Mouse (Mus musculus) CH12.LX (cell line): ENCODE measurements around the gene 1700025C18Rik. TPM values are rescaled to one million over a fixed set of nuclear protein-coding genes. Genes with fewer than 3 reads are reported as not detected.

Experiments used
- DNase-seq: peaks from one replicate; pipeline ENCODE4 v3.0.0-alpha.2; 2013; ENCODE audit errors: extremely low read depth
- H3K27ac ChIP-seq: 2 replicates; pipeline ENCODE4 v1.5.1; 2012; ENCODE audit warnings: low read depth, mild to moderate bottlenecking, control low read depth, moderate library complexity; ENCODE audit not compliant: insufficient read depth
- H3K27me3 ChIP-seq: replicated peaks from 2 replicates; pipeline ENCODE3; 2012; ENCODE audit warnings: inconsistent platforms
- H3K36me3 ChIP-seq, 2 experiments: replicated peaks in 1 of 2; 2 replicates each; pipeline versions ENCODE3 to v1.6.1; 2012; ENCODE audit warnings: inconsistent platforms in 1 of 2, low read length in 1 of 2, mild to moderate bottlenecking in 1 of 2, mixed read lengths in 1 of 2, moderate library complexity in 1 of 2; ENCODE audit not compliant: control insufficient read depth in 1 of 2, insufficient read depth in 1 of 2
- H3K4me1 ChIP-seq, 2 experiments: 2 replicates each; pipeline ENCODE4 v1.6.1; 2012; ENCODE audit warnings: inconsistent platforms in 1 of 2, moderate library complexity in 1 of 2; ENCODE audit not compliant: insufficient read depth in 2 of 2, control insufficient read depth in 1 of 2
- H3K4me2 ChIP-seq: 2 replicates; pipeline ENCODE4 v1.6.1; 2012; ENCODE audit warnings: low read depth, mild to moderate bottlenecking, control low read depth; ENCODE audit not compliant: poor library complexity, insufficient read depth, severe bottlenecking
- H3K4me3 ChIP-seq, 3 experiments: fragments of 150-350 bp in 1 of 3; sonication (generic) in 1 of 3; replicated peaks in 1 of 3; 2 replicates each; pipeline versions ENCODE3 to v1.5.1; 2011 to 2012; ENCODE audit warnings: low read depth in 2 of 3, low read length in 2 of 3, mild to moderate bottlenecking in 2 of 3, moderate library complexity in 2 of 3, control low read depth in 1 of 3, improper control_type of control experiment in 1 of 3, inconsistent platforms in 1 of 3, mixed read lengths in 1 of 3; ENCODE audit not compliant: poor library complexity in 1 of 3
- H3K79me2 ChIP-seq: replicated peaks from 2 replicates; pipeline ENCODE4 v1.6.1; 2012; ENCODE audit warnings: mild to moderate bottlenecking, moderate library complexity; ENCODE audit not compliant: control insufficient read depth, poor library complexity, insufficient read depth, severe bottlenecking; ENCODE audit errors: extremely low read depth
- H3K9ac ChIP-seq: 2 replicates; pipeline ENCODE4 v1.6.1; 2012; ENCODE audit warnings: low read depth, mild to moderate bottlenecking, control low read depth, moderate library complexity; ENCODE audit not compliant: insufficient read depth
- H3K9me3 ChIP-seq: replicated peaks from 2 replicates; pipeline ENCODE3; 2012; ENCODE audit warnings: low read length, inconsistent platforms, mixed read lengths
- CHD1 ChIP-seq: IDR thresholded peaks from 2 replicates; pipeline ENCODE4 v1.6.1; 2012; ENCODE audit warnings: low read depth, low read length, improper control_type of control experiment, inconsistent platforms
- CHD2 ChIP-seq: IDR thresholded peaks from 2 replicates; pipeline ENCODE4 v1.6.1; 2011; ENCODE audit warnings: low read length, improper control_type of control experiment
- CTCF ChIP-seq, 2 experiments: IDR thresholded peaks in 1 of 2; conservative IDR thresholded peaks in 1 of 2; 2 replicates each; pipeline ENCODE4 v1.5.1; 2011 to 2012; ENCODE audit warnings: low read depth in 2 of 2, low read length in 2 of 2, improper control_type of control experiment in 1 of 2, inconsistent platforms in 1 of 2, mild to moderate bottlenecking in 1 of 2, moderate library complexity in 1 of 2
- E2F4 ChIP-seq: IDR thresholded peaks from 2 replicates; pipeline ENCODE4 v1.6.1; 2011; ENCODE audit warnings: low read depth, low read length, improper control_type of control experiment; ENCODE audit not compliant: insufficient replicate concordance
- ELF1 ChIP-seq: IDR thresholded peaks from 2 replicates; pipeline ENCODE4 v1.6.1; 2014; ENCODE audit warnings: low read depth, mild to moderate bottlenecking, inconsistent platforms, low read length, improper control_type of control experiment
- GABPA ChIP-seq: IDR thresholded peaks from 2 replicates; pipeline ENCODE4 v1.6.1; 2012; ENCODE audit warnings: low read depth, low read length, improper control_type of control experiment, inconsistent platforms; ENCODE audit not compliant: insufficient replicate concordance
- HCFC1 ChIP-seq: IDR thresholded peaks from 2 replicates; pipeline ENCODE4 v1.6.1; 2012; ENCODE audit warnings: low read depth, mild to moderate bottlenecking, inconsistent platforms, low read length, improper control_type of control experiment
- JUND ChIP-seq: conservative IDR thresholded peaks from 2 replicates; pipeline ENCODE4 v1.6.1; 2011; ENCODE audit warnings: low read depth, low read length, improper control_type of control experiment
- MAFK ChIP-seq: IDR thresholded peaks from 2 replicates; pipeline ENCODE4 v1.6.1; 2011; ENCODE audit warnings: low read length, improper control_type of control experiment; ENCODE audit not compliant: insufficient replicate concordance
- MAX ChIP-seq: IDR thresholded peaks from 2 replicates; pipeline ENCODE4 v1.6.1; 2011; ENCODE audit warnings: low read length, improper control_type of control experiment
- MAZ ChIP-seq: IDR thresholded peaks from 2 replicates; pipeline ENCODE4 v1.6.1; 2012; ENCODE audit warnings: low read depth, mild to moderate bottlenecking, inconsistent platforms, low read length, improper control_type of control experiment, moderate library complexity
- MEF2A ChIP-seq: IDR thresholded peaks from 2 replicates; pipeline ENCODE4 v1.6.1; 2014; ENCODE audit warnings: low read depth, mild to moderate bottlenecking, inconsistent platforms, low read length, improper control_type of control experiment, borderline replicate concordance
- MYC ChIP-seq: IDR thresholded peaks from 2 replicates; pipeline ENCODE4 v1.6.1; 2011; ENCODE audit warnings: low read depth, mild to moderate bottlenecking, improper control_type of control experiment, low read length
- NELFE ChIP-seq: IDR thresholded peaks from 2 replicates; pipeline ENCODE4 v1.6.1; 2011; ENCODE audit warnings: low read depth, low read length, improper control_type of control experiment
- NRF1 ChIP-seq: IDR thresholded peaks from 2 replicates; pipeline ENCODE4 v1.6.1; 2014; ENCODE audit warnings: low read depth, mild to moderate bottlenecking, inconsistent platforms, low read length, improper control_type of control experiment, moderate library complexity
- POLR2A ChIP-seq: IDR thresholded peaks from 2 replicates; pipeline ENCODE4 v1.6.1; 2011; ENCODE audit warnings: low read depth, mild to moderate bottlenecking, improper control_type of control experiment, low read length
- RCOR1 ChIP-seq: conservative IDR thresholded peaks from 2 replicates; pipeline ENCODE4 v1.6.1; 2012; ENCODE audit warnings: low read depth, mild to moderate bottlenecking, inconsistent platforms, low read length, improper control_type of control experiment
- SMC3 ChIP-seq: IDR thresholded peaks from 2 replicates; pipeline ENCODE4 v1.6.1; 2011; ENCODE audit warnings: low read depth, low read length, improper control_type of control experiment
- TBP ChIP-seq: conservative IDR thresholded peaks from 2 replicates; pipeline ENCODE4 v1.6.1; 2011; ENCODE audit warnings: low read depth, low read length, improper control_type of control experiment
- UBTF ChIP-seq: IDR thresholded peaks from 2 replicates; pipeline ENCODE4 v1.6.1; 2012; ENCODE audit warnings: low read depth, mild to moderate bottlenecking, inconsistent platforms, low read length, improper control_type of control experiment, moderate library complexity
- USF2 ChIP-seq: conservative IDR thresholded peaks from 2 replicates; pipeline ENCODE4 v1.6.1; 2011; ENCODE audit warnings: low read depth, low read length, improper control_type of control experiment
- ZNF384 ChIP-seq: IDR thresholded peaks from 2 replicates; pipeline ENCODE4 v1.6.1; 2012; ENCODE audit warnings: low read depth, low read length, improper control_type of control experiment, inconsistent platforms
- dilution Hi-C: fragments of 300-500 bp; cut with MboI; formaldehyde crosslinking; loops from 2 replicates; pipeline ENCODE4 v1.14.3; 2020; ENCODE audit warnings: low sequenced_read_pairs; ENCODE audit not compliant: extremely low pct_unique_long_range_greater_than_20kb, extremely low pct_ligation_motif_present
- in situ Hi-C: fragments of 300-500 bp; cut with MboI; formaldehyde crosslinking; loops from 3 replicates; pipeline ENCODE4 v1.14.3; 2019; ENCODE audit warnings: low sequenced_read_pairs, low pct_ligation_motif_present, low pct_unique_long_range_greater_than_20kb, mixed read lengths
- polyA plus RNA-seq: library from polyadenylated mRNA; unstranded; fragments of >175 nt; gene quantifications from 2 replicates; pipeline ENCODE4 v1.2.1, GENCODE M21; 2012; ENCODE audit warnings: low read depth; ENCODE audit not compliant: insufficient read length
- total RNA-seq, 2 experiments: library from RNA; depleted of rRNA; stranded (reverse); fragments of 300-350 nt in 1 of 2; fragments of >200 nt in 1 of 2; gene quantifications; 2 replicates each; pipeline ENCODE4 v1.2.3; 2012 to 2014

Gene 1700025C18Rik
- total RNA-seq (2012; rRNA removed) (not detected in 2 replicates), total RNA-seq (2014; rRNA removed) (not detected in 2 replicates), polyA plus RNA-seq (not detected in 2 replicates)

GRCm38 (mm10) chr2:165090650-165091049, at the start of gene 1700025C18Rik:
1700025C18Rik (minus strand) TSS chr2:165090750.
- Histone ChIP-seq H3K36me3 (no peaks in the 10 kb centered on the region), H3K4me1 (no peaks in the 10 kb centered on the region), H3K4me3 (no peak within 1 kb of the TSS), H3K27ac (no peak within 1 kb of the TSS), H3K9ac (no peak within 1 kb of the TSS), H3K9me3 (no peaks in the 10 kb centered on the region), H3K27me3 (peaks cover 63% of the 10 kb centered on the region), H3K4me2 (no peak within 1 kb of the TSS), H3K79me2 (no peaks in the 10 kb centered on the region)
- in situ Hi-C loops = no loop called here
- DNase-seq = no peak
- dilution Hi-C loops = no loop called here
- no peak for TF ChIP-seq MAFK

DNA sequence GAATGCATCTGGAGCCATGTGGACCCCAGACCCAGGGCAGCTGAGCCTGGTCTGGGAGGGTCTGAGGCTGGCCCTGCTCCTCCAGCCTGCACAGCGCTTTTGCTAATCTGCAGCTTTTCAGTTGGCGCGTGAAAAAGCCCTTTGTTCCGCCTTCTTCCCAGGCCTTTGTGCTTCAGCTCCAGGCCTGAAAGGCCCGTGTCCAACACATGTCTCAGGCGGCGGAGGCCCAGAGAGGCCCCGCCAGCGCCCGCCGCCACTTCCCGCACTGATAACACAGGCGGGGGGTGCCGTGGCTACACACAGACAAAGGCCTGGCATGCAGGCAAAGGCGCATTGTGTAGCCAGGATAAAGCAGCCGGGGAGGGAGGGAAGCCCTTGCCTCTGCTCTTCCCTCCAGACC, 45.5 kb upstream of the 1700025C18Rik start:
- dilution Hi-C loops = no loop called here
- in situ Hi-C loops = no loop called here
- Histone ChIP-seq H3K9me3 (no peaks in the 10 kb centered on the region), H3K79me2 (no peaks in the 10 kb centered on the region), H3K36me3 (no peaks in the 10 kb centered on the region), H3K27ac (no peak overlapping the region), H3K4me1 (peaks cover 6 to 7% of the 10 kb centered on the region in 2 experiments; a peak in 1 of 4 replicates), H3K9ac (no peak overlapping the region), H3K27me3 (peaks cover 80% of the 10 kb centered on the region), H3K4me3 (no peak overlapping the region), H3K4me2 (no peak overlapping the region)
- TF ChIP-seq JUND (no peak), NELFE (no peak), MYC (no peak), TBP (no peak), USF2 (no peak), MAZ (no peak), CHD1 (no peak)
- no peak for DNase-seq

- H3K4me3 ChIP-seq = no peak overlapping the region
- no peak overlapping the region for H3K27ac ChIP-seq
- H3K4me2 ChIP-seq = no peak overlapping the region
- TF ChIP-seq E2F4 (no peak), ELF1 (no peak), CTCF (conservative IDR thresholded peaks at IDR 0.05 in 1 of 2, IDR thresholded peaks at IDR 0.05 in 1 of 2; ENCODE audit: low read depth in 2 of 2, low read length in 2 of 2) (no peak), UBTF (no peak), CHD2 (no peak), NELFE (no peak), POLR2A (no peak), TBP (no peak), JUND (no peak), MEF2A (no peak), SMC3 (no peak), MYC (no peak), RCOR1 (no peak), NRF1 (no peak), ZNF384 (no peak), USF2 (no peak), MAX (no peak), GABPA (no peak), CHD1 (no peak), HCFC1 (no peak)
- peaks cover 83% of the 10 kb centered on the region for H3K27me3 ChIP-seq
- no peaks in the 10 kb centered on the region for H3K79me2 ChIP-seq
- no peak overlapping the region for H3K9ac ChIP-seq
- no peak for DNase-seq
- no peaks in the 10 kb centered on the region for H3K36me3 ChIP-seq
- in situ Hi-C loops (no loop called here), dilution Hi-C loops (no loop called here)
- H3K9me3 ChIP-seq = no peaks in the 10 kb centered on the region
- H3K4me1 ChIP-seq = peaks cover 6 to 7% of the 10 kb centered on the region in 2 experiments; a peak in 1 of 4 replicates
Measured at GRCm38 (mm10) chr2:165133566-165133965, 43.0 kb upstream of the 1700025C18Rik start.
